Comparison of ENCODE assay signal across 12 mouse cellular contexts in genomic region chr13:97638457-97639088, GRCm38 (mm10).
DNase-seq lines count a peak whose midpoint lies in the region; ATAC-seq and TF ChIP-seq lines count a peak whose summit lies in the region.
"Had no signal": no experiment of that assay in that cellular context is flagged by ENCODE, and none has a peak within 500 bp of the region (broad histone marks: within the 10 kb centered on the region; RNA-seq: fewer than 3 reads in every experiment).

No protein-coding gene starts in this region.

- no peak overlapping the region for H3K4me3 ChIP-seq in layer of hippocampus, adult 2 months
- no peak overlapping the region for H3K4me3 ChIP-seq in hindbrain, postnatal 0 days (ENCODE audit: low read length)
- no peak overlapping the region for H3K4me3 ChIP-seq in intestine, postnatal 0 days (ENCODE audit: low read depth, low read length)
- H3K4me3 ChIP-seq: liver, embryonic 15.5 days had no signal

- no peaks in the 10 kb centered on the region for H3K27me3 ChIP-seq in hindbrain, postnatal 0 days (ENCODE audit: insufficient read depth, low read length)
- H3K27me3 ChIP-seq in intestine, postnatal 0 days (replicated peaks; ENCODE audit: control insufficient read depth, insufficient read depth, low read length) = no peaks in the 10 kb centered on the region
- H3K27me3 ChIP-seq: liver, embryonic 15.5 days had no signal

- H3K27ac ChIP-seq in layer of hippocampus, adult 2 months = peak overlapping the region; percentile 67
- H3K27ac ChIP-seq in hindbrain, postnatal 0 days = peak overlapping the region; percentile 58; the same call in 1 of the 2 replicates
- no peak overlapping the region for H3K27ac ChIP-seq in intestine, postnatal 0 days (ENCODE audit: low read depth, low read length)
- H3K27ac ChIP-seq: liver, embryonic 15.5 days had no signal

- no peaks in the 10 kb centered on the region for H3K36me3 ChIP-seq in hindbrain, postnatal 0 days (ENCODE audit: insufficient read depth, low read length)
- H3K36me3 ChIP-seq in intestine, postnatal 0 days (ENCODE audit: control insufficient read depth, insufficient read depth) = no peaks in the 10 kb centered on the region
- H3K36me3 ChIP-seq: liver, embryonic 15.5 days had no signal

- H3K9me3 ChIP-seq in hindbrain, postnatal 0 days (ENCODE audit: low read length) = 0 out of 2 replicates have a peak, but pooled peaks cover 5% of the 10 kb centered on the region
- H3K9me3 ChIP-seq in intestine, postnatal 0 days (ENCODE audit: control insufficient read depth) = 0 out of 2 replicates have a peak, but pooled peaks cover 5% of the 10 kb centered on the region
- H3K9me3 ChIP-seq: liver, embryonic 15.5 days had no signal

- no peak overlapping the region for H3K9ac ChIP-seq in hindbrain, postnatal 0 days (replicated peaks; ENCODE audit: low read length)
- no peak overlapping the region for H3K9ac ChIP-seq in intestine, postnatal 0 days (ENCODE audit: low read depth, low read length)
- H3K9ac ChIP-seq: liver, embryonic 15.5 days had no signal

- peak; percentile 84 for ATAC-seq in hindbrain, postnatal 0 days
- no peak for ATAC-seq in intestine, postnatal 0 days

- H3K4me2 ChIP-seq in hindbrain, postnatal 0 days (ENCODE audit: low read depth, low read length) = no peak overlapping the region
- H3K4me2 ChIP-seq in intestine, postnatal 0 days (replicated peaks; ENCODE audit: low read depth) = no peak overlapping the region
- H3K4me2 ChIP-seq: liver, embryonic 15.5 days had no signal

- peaks cover 7% of the 10 kb centered on the region; the same call in 1 of the 2 replicates for H3K4me1 ChIP-seq in hindbrain, postnatal 0 days (ENCODE audit: insufficient read depth, low read length)
- no peaks in the 10 kb centered on the region for H3K4me1 ChIP-seq in intestine, postnatal 0 days (replicated peaks; ENCODE audit: control insufficient read depth, insufficient read depth, low read length)
- H3K4me1 ChIP-seq: liver, embryonic 15.5 days had no signal

- no peak for TF ChIP-seq CTCF in layer of hippocampus, adult 2 months (conservative IDR thresholded peaks at IDR 0.05)
- no peak for TF ChIP-seq CTCF in hindbrain, postnatal 0 days (IDR thresholded peaks at IDR 0.05; ENCODE audit: low read depth)
- no peak for TF ChIP-seq CTCF in intestine, postnatal 0 days (IDR thresholded peaks at IDR 0.05; ENCODE audit: low read depth)

- DNase-seq in layer of hippocampus, adult 2 months (ENCODE audit: low spot score in 2 of 2) = no peak
- no peak for DNase-seq in layer of hippocampus, postnatal 36 days
- peak; percentile 18 for DNase-seq in ZHBTc4 (ENCODE audit: low read depth, low spot score)
- DNase-seq in cerebellum, adult 9-11 months = peak; percentile 21
- peak; percentile 72 for DNase-seq in hindbrain, postnatal 0 days (ENCODE audit: low spot score)
- DNase-seq in frontal cortex, postnatal 25 days (ENCODE audit: low spot score in 2 of 2) = no peak
- DNase-seq: adrenal gland, adult 8-10 months; embryo, embryonic 11 days; kidney, adult 2 months; thymus, postnatal 36 days had no signal

- WGBS in hindbrain, postnatal 0 days = 31% methylated on average over 5 of the region's 5 CpGs
- WGBS in intestine, postnatal 0 days = 71% methylated on average over 5 of the region's 5 CpGs

Comparison
In these comparisons a context has a peak if more than half of its experiments do, and no peak if none do; other contexts are left out.
1. DNase-seq: peak in ZHBTc4 (single experiment), cerebellum, adult 9-11 months (single experiment) and hindbrain, postnatal 0 days (single experiment); none in layer of hippocampus, adult 2 months (0 of 2), layer of hippocampus, postnatal 36 days (0 of 2) and frontal cortex, postnatal 25 days (0 of 2).